Mouse (Mus musculus): ENCODE data around the gene Sipa1. TPM values are rescaled to one million over a fixed set of nuclear protein-coding genes. Genes with fewer than 3 reads are reported as not detected.

Sipa1 gene
- polyA plus RNA-seq, 1 experiment from 2014 or later: 18.1 TPM

DNA sequence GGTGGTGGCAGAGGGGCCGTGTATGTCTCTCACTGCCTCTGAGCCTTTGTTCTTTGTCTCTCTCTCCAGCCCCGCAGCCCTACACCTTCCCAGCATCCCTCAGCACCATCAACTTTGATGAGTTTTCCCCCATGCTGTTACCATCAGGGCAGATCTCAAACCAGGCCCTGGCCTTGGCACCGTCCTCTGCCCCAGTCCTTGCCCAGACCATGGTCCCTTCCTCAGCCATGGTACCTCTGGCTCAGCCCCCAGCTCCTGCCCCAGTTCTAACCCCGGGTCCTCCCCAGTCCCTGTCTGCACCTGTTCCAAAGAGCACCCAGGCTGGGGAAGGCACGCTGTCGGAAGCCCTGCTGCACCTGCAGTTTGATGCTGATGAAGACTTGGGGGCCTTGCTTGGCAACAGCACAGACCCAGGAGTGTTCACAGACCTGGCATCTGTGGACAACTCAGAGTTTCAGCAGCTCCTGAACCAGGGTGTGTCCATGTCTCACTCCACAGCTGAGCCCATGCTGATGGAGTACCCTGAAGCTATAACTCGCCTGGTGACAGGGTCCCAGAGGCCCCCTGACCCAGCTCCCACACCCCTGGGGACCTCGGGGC is 16.7 kb downstream of the Sipa1 start:
- DNase-seq (ENCODE audit: low read depth, low spot score): no peak
- H3K27me3 ChIP-seq: no peaks in the 10 kb centered on the region
- no peak for TF ChIP-seq CTCF (IDR thresholded peaks at IDR 0.05)
- in situ Hi-C loops (cut with MboI; ENCODE audit: low pct_unique_long_range_greater_than_20kb): no loop called here
- ATAC-seq: no peak
- ChIA-PET POLR2A (no interaction called here), CTCF (interaction anchor here (1.5 to 1.7 kb wide), 2 partner anchors 9 to 140 kb away, joined by 4 read pairs; no protein-coding TSS in a partner anchor)

DNA sequence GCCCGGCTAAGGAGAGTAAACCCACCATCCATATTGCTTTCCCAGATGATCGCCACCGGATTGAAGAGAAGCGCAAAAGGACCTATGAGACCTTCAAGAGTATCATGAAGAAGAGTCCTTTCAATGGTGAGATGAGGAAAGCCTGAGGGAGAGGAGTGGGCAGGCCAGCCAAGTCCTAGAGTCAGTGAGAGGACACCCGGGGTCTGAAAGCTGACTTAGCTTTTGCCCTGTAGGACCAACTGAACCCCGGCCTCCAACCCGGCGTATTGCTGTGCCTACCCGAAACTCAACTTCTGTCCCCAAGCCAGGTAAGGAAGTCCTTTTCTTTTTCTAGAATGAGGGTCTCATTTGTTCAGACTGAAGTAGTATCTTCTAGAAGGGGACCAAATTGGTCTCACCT is 18.2 kb downstream of the Sipa1 start:
- H3K27me3 ChIP-seq: no peaks in the 10 kb centered on the region
- ChIA-PET POLR2A (interaction anchor here (0.6 kb wide), 1 partner anchor 23 kb away, joined by 3 read pairs; no protein-coding TSS in a partner anchor), CTCF (interaction anchor here (1.7 kb wide), 1 partner anchor 10 kb away, joined by 4 read pairs; no protein-coding TSS in a partner anchor)
- no peak for ATAC-seq
- TF ChIP-seq CTCF (IDR thresholded peaks at IDR 0.05): no peak
- DNase-seq (ENCODE audit: low read depth, low spot score): no peak
- in situ Hi-C loops (cut with MboI; ENCODE audit: low pct_unique_long_range_greater_than_20kb): no loop called here

DNA sequence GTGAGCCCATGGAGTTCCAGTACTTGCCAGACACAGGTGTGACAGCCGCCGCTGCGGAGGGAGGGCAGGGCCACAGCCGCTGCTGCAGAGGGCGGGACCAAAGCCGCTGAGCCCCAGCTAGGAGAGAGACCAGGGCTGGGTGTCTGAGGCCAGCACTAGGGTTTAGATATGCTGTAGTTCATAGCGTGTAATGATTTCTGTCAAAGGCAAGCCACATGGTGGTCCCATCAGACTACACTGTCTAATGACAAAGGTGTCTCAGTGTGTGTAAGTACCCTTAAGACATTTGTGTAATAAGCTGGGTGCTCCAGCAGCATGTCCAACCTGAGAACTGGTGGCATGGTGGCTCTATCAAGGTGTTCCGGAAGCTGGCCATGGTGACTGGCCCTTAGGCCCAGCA is 21.9 kb downstream of the Sipa1 start:
- POLR2A ChIA-PET: interaction anchor here (0.8 to 1.1 kb wide), 2 partner anchors 19 to 424 kb away, joined by 3 read pairs; no protein-coding TSS in a partner anchor
- ATAC-seq (no peak), DNase-seq (ENCODE audit: low read depth, low spot score) (no peak)
- CTCF ChIA-PET: no interaction called here
- TF ChIP-seq CTCF (IDR thresholded peaks at IDR 0.05): no peak
- no peaks in the 10 kb centered on the region for H3K27me3 ChIP-seq
- in situ Hi-C loops (cut with MboI; ENCODE audit: low pct_unique_long_range_greater_than_20kb): no loop called here

GRCm38 (mm10) chr19:5641021-5641420 is 22.5 kb downstream of the Sipa1 start:
- in situ Hi-C loops (cut with MboI; ENCODE audit: low pct_unique_long_range_greater_than_20kb): no loop called here
- POLR2A ChIA-PET: interaction anchor here (1.1 kb wide), 1 partner anchor 20 kb away, joined by 3 read pairs; no protein-coding TSS in a partner anchor
- H3K27me3 ChIP-seq: no peaks in the 10 kb centered on the region
- no peak for TF ChIP-seq CTCF (IDR thresholded peaks at IDR 0.05)
- ATAC-seq: no peak
- DNase-seq (ENCODE audit: low read depth, low spot score): no peak
- CTCF ChIA-PET: no interaction called here

DNA sequence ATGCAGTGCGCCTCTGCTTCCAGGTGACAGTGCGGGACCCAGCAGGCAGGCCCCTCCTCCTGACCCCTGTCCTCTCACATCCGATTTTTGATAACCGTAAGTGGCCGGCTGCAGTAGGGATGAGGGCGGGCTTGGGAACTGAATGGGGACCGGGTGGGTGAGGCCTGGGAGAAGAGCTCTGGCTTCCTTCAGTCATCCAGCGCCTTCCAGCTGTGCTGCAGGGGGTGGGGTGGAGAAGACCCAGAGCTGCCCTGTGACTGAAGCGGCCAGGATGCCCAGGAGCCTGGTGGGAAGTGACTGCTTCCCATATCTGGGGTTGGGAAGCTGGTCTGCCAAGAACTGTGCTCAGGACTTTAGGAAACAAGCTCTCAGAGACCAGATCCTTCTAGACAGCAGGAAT is 23.2 kb downstream of the Sipa1 start:
- in situ Hi-C loops (cut with MboI; ENCODE audit: low pct_unique_long_range_greater_than_20kb): no loop called here
- ChIA-PET POLR2A (interaction anchor here (0.7 to 1.1 kb wide), 2 partner anchors 12 to 126 kb away, joined by 3 read pairs; no protein-coding TSS in a partner anchor), CTCF (no interaction called here)
- no peak for ATAC-seq
- no peak for TF ChIP-seq CTCF (IDR thresholded peaks at IDR 0.05)
- no peaks in the 10 kb centered on the region for H3K27me3 ChIP-seq
- DNase-seq (ENCODE audit: low read depth, low spot score): no peak

DNA sequence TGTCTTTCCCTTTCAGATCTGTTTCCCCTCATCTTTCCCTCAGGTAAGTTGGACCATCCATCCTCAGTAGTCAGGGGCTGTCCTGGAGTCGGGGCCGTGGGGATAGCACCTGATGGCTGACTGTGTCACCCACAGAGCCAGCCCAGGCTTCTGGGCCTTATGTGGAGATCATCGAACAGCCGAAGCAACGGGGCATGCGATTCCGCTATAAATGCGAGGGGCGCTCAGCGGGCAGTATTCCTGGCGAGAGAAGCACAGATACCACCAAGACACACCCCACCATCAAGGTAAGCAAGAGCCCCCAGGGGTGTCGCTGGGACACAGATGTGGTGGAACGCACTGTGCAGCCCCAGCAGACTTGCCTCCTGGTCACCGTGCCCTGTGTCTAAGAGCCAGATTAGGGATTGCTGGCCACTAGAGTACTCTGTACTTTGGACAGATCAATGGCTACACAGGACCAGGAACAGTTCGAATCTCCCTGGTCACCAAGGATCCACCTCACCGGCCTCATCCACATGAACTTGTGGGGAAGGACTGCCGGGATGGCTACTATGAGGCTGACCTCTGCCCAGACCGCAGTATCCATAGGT is 25.0 kb downstream of the Sipa1 start:
- no peak for TF ChIP-seq CTCF (IDR thresholded peaks at IDR 0.05)
- DNase-seq (ENCODE audit: low read depth, low spot score): no peak
- ChIA-PET POLR2A (interaction anchor here (1.0 to 1.1 kb wide), 2 partner anchors 17 to 24 kb away, joined by 3 to 5 read pairs; no protein-coding TSS in a partner anchor), CTCF (no interaction called here)
- no peak for ATAC-seq
- H3K27me3 ChIP-seq: no peaks in the 10 kb centered on the region
- in situ Hi-C loops (cut with MboI; ENCODE audit: low pct_unique_long_range_greater_than_20kb): no loop called here

DNA sequence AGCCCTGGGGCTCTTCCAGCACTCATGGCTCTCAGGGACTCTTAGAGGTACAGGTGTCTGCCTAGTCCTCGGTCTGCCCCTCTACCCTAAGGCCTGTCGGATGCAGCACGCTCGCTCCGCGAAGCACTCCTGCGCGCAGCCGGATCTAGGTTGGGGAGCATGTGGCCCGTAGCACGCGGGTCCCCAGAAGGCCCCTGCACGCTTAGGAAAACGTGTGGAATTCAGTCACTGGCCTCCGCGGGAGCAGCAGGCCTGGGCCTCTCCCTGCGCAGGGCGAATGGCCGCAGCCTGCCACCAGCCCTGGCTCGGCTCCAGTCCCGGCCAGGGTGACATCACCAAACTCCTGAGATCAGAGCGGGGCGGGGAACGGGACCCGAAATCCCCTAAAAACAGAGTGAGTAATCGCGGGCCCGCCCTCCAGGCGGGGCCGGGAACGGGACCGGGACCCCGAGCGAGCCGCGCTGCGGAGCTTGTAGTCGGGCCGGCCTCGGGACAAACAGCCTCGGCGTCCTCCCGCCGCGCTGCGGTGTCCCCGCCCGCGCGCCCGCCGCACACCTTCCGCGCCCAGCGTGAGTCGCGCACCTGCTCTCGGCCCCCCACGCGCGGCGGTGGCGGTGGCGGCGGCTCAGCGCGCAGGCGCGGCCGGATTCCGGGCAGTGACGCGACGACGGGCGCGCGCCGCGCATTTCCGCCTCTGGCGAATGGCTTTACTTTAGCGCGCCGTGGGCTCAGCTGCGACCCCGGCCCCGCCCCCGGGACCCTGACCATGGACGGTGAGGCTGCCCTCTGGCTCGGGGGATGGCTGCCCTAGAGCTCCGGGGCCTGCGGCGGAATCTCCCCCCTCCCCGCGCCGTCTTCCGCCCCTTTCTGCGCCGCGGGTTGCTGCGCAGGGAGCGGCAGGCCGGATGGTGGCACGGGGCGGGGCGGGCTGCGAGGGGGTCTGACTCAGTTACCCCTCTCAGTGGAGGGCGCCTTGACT is 26.1 kb downstream of the Sipa1 start, which contains the start of gene Rela:
Gene Rela (plus strand): TSS at position 415 of the 979 bp plus-strand sequence.
- no peaks in the 10 kb centered on the region for H3K27me3 ChIP-seq
- POLR2A ChIA-PET: interaction anchor here (0.7 to 1.9 kb wide), 9 partner anchors 11 to 369 kb away, joined by 3 to 6 read pairs (median 3); partner anchors contain the start of genes Map3k11 and Pcnx3
- CTCF ChIA-PET: no interaction called here
- in situ Hi-C loops (cut with MboI; ENCODE audit: low pct_unique_long_range_greater_than_20kb): no loop called here
- TF ChIP-seq CTCF (IDR thresholded peaks at IDR 0.05): no peak
- peak; percentile 69 for DNase-seq (ENCODE audit: low read depth, low spot score)
- peak; percentile 72 for ATAC-seq

DNA sequence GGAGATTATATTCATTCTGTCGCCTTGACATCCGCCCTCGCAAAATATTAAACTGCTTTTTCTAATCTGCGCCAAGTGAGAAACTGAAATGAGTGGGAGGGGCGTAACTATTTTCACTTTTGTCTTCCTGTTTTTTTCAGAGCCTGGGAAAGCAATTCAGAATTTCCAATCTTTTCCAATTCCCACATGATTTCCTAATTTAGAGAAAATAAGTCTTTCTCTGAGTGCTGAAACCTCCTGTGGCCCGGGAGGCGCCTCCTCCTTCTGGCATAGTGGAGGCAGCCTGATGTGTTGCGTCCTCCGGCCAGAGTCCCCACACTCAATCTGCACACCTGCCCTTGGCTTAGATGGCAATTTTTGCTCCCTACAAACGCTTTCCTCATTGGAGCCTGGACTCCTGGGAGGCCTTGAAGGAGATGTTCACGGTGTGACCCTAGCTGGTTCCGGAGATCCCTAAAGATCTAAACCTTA is 26.9 kb downstream of the Sipa1 start:
- ATAC-seq (no peak), DNase-seq (ENCODE audit: low read depth, low spot score) (no peak)
- in situ Hi-C loops (cut with MboI; ENCODE audit: low pct_unique_long_range_greater_than_20kb): no loop called here
- no peaks in the 10 kb centered on the region for H3K27me3 ChIP-seq
- POLR2A ChIA-PET: interaction anchor here (1.0 to 1.9 kb wide), 5 partner anchors 12 to 68 kb away, joined by 3 to 6 read pairs (median 3); partner anchors contain the start of genes Map3k11 and Pcnx3
- TF ChIP-seq CTCF (IDR thresholded peaks at IDR 0.05): no peak
- CTCF ChIA-PET: no interaction called here

DNA sequence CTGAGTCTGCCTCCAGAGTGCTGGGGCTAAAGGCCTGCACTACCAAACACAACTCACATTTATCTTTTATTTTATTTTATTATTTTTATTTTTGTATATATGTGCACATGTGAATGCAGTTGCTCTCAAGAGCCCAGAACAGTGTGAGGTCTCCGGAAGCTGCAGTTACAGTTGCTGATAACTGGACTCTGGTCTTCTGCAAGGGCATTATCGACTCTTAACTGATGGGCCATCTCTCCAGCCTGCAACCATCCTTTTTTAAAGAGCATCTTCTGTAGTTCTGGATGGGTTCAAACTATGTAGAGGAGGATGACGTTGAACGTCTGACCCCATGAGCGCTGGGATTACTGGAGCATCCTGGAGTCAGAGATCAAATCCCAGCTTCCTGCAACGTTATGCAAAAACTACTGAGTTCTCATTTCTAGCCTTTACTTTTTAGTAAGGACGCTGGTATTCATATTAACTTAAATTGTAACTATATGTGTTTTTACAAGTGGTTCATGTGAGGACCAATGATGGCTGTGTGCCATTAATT is 27.4 kb downstream of the Sipa1 start:
- ATAC-seq (no peak), DNase-seq (ENCODE audit: low read depth, low spot score) (no peak)
- TF ChIP-seq CTCF (IDR thresholded peaks at IDR 0.05): no peak
- in situ Hi-C loops (cut with MboI; ENCODE audit: low pct_unique_long_range_greater_than_20kb): no loop called here
- ChIA-PET POLR2A (interaction anchor here (1.9 kb wide), 1 partner anchor 13 kb away, joined by 6 read pairs; no protein-coding TSS in a partner anchor), CTCF (interaction anchor here (1.5 kb wide), 1 partner anchor 67 kb away, joined by 3 read pairs; no protein-coding TSS in a partner anchor)
- no peaks in the 10 kb centered on the region for H3K27me3 ChIP-seq

GRCm38 (mm10) chr19:5632120-5632519 is 31.4 kb downstream of the Sipa1 start:
- TF ChIP-seq CTCF (IDR thresholded peaks at IDR 0.05): no peak
- ATAC-seq (no peak), DNase-seq (ENCODE audit: low read depth, low spot score) (no peak)
- in situ Hi-C loops (cut with MboI; ENCODE audit: low pct_unique_long_range_greater_than_20kb): no loop called here
- CTCF ChIA-PET: no interaction called here
- H3K27me3 ChIP-seq: no peaks in the 10 kb centered on the region
- POLR2A ChIA-PET: no interaction called here

Measured in Patski (cell line).